Mouse (Mus musculus) midbrain, embryonic 13.5 days (tissue): ENCODE measurements around the gene Mndal. TPM values are rescaled to one million over a fixed set of nuclear protein-coding genes. Genes with fewer than 3 reads are reported as not detected.
"Not testable (repeated sequence)": the region's sequence is repeated elsewhere in the genome, so short reads cannot be mapped to it uniquely, and the experiment has no call there.

ENCODE experiments used
- ATAC-seq: fragments of 200-750 bp; cut with Nextera tagmentation; 2 replicates; pipeline ENCODE4 v1.8.0; 2017; ENCODE audit warnings: mild to moderate bottlenecking, moderate TSS enrichment, moderate library complexity
- H3K27ac ChIP-seq: fragments of 300-500 bp; sonication (generic); 2 replicates; pipeline ENCODE4 v1.5.1; 2015; ENCODE audit warnings: inconsistent platforms, mild to moderate bottlenecking, moderate library complexity
- H3K27me3 ChIP-seq: fragments of 300-500 bp; sonication (generic); 2 replicates; pipeline ENCODE4 v1.6.1; 2015; ENCODE audit warnings: mild to moderate bottlenecking, inconsistent platforms
- H3K36me3 ChIP-seq: fragments of 300-500 bp; sonication (generic); 2 replicates; pipeline ENCODE4 v1.6.1; 2015; ENCODE audit warnings: mild to moderate bottlenecking, inconsistent platforms
- H3K4me1 ChIP-seq: fragments of 300-500 bp; sonication (generic); replicated peaks from 2 replicates; pipeline ENCODE4 v1.6.1; 2015; ENCODE audit warnings: inconsistent platforms
- H3K4me2 ChIP-seq: fragments of 300-500 bp; sonication (generic); replicated peaks from 2 replicates; pipeline ENCODE4 v1.6.1; 2015; ENCODE audit warnings: moderate library complexity, mild to moderate bottlenecking, inconsistent platforms
- H3K4me3 ChIP-seq: fragments of 300-500 bp; sonication (generic); replicated peaks from 2 replicates; pipeline ENCODE4 v1.5.1; 2015; ENCODE audit warnings: mild to moderate bottlenecking, inconsistent platforms
- H3K9ac ChIP-seq: fragments of 300-500 bp; sonication (generic); replicated peaks from 2 replicates; pipeline ENCODE4 v1.6.1; 2015; ENCODE audit warnings: mild to moderate bottlenecking, inconsistent platforms
- H3K9me3 ChIP-seq: fragments of 300-500 bp; sonication (generic); 2 replicates; pipeline ENCODE4 v1.6.1; 2016; ENCODE audit warnings: mild to moderate bottlenecking, inconsistent platforms
- whole genome bisulfite sequencing: fragments of 180-500 bp; shearing (Covaris S2); methylation state at CpG from one replicate; pipeline ENCODE4 v1.1.7; 2015; 5-methylcytosine and 5-hydroxymethylcytosine counted together
- polyA plus RNA-seq: library from polyadenylated mRNA; unstranded; fragments of >200 nt; fragmentation: Nextera tagmentation; extraction: Ambion mirVana; gene quantifications from 2 replicates; pipeline ENCODE4 v1.2.1, GENCODE M21; 2015

Gene Mndal
- polyA plus RNA-seq, 1 experiment from 2014 or later = 0.48 TPM

- not testable (repeated sequence) for ATAC-seq, H3K36me3 ChIP-seq, H3K4me1 ChIP-seq, H3K9ac ChIP-seq, H3K9me3 ChIP-seq, H3K4me3 ChIP-seq, H3K27ac ChIP-seq, H3K27me3 ChIP-seq, H3K4me2 ChIP-seq
- 93% methylated on average over 2 of the region's 2 CpGs for WGBS
Measured at GRCm38 (mm10) chr1:173941522-173941921, 769 bp downstream of the Mndal start.

- H3K4me2 ChIP-seq, ATAC-seq, H3K4me1 ChIP-seq, H3K4me3 ChIP-seq, H3K27me3 ChIP-seq, H3K9ac ChIP-seq, H3K27ac ChIP-seq, H3K36me3 ChIP-seq, H3K9me3 ChIP-seq: not testable (repeated sequence)
- WGBS = 69% methylated on average over 3 of the region's 3 CpGs
Measured at GRCm38 (mm10) chr1:173919279-173919678, 23.0 kb downstream of the Mndal start.

- WGBS = 85% methylated on average over 2 of the region's 2 CpGs
- Histone ChIP-seq H3K4me1 (no peaks in the 10 kb centered on the region), H3K9me3 (no peaks in the 10 kb centered on the region), H3K4me3 (no peak overlapping the region), H3K27ac (no peak overlapping the region), H3K27me3 (no peaks in the 10 kb centered on the region), H3K36me3 (no peaks in the 10 kb centered on the region), H3K9ac (no peak overlapping the region), H3K4me2 (no peak overlapping the region)
- ATAC-seq = no peak
Measured at GRCm38 (mm10) chr1:173914559-173914958, 27.7 kb downstream of the Mndal start.

- not testable (repeated sequence) for ATAC-seq, H3K4me3 ChIP-seq, H3K9me3 ChIP-seq, H3K27me3 ChIP-seq, H3K27ac ChIP-seq, H3K9ac ChIP-seq, H3K36me3 ChIP-seq, H3K4me1 ChIP-seq, H3K4me2 ChIP-seq
Measured at GRCm38 (mm10) chr1:173913256-173913791, 29.0 kb downstream of the Mndal start.

- H3K4me3 ChIP-seq, H3K9ac ChIP-seq, H3K36me3 ChIP-seq, H3K4me2 ChIP-seq, H3K27ac ChIP-seq, ATAC-seq, H3K27me3 ChIP-seq, H3K4me1 ChIP-seq, H3K9me3 ChIP-seq: not testable (repeated sequence)
- 93% methylated on average over 6 of the region's 6 CpGs for WGBS
Measured at GRCm38 (mm10) chr1:173912548-173913255, 29.6 kb downstream of the Mndal start, which contains the start of gene Ifi211. Ifi211 (minus strand) TSS chr1:173913046.

GRCm38 (mm10) chr1:173911808-173912464 lies 30.4 kb downstream of the Mndal start:
- 94% methylated on average over 2 of the region's 2 CpGs for WGBS
- Histone ChIP-seq H3K4me3 (no peak overlapping the region), H3K4me1 (no peaks in the 10 kb centered on the region), H3K36me3 (no peaks in the 10 kb centered on the region), H3K27ac (no peak overlapping the region), H3K27me3 (no peaks in the 10 kb centered on the region), H3K4me2 (no peak overlapping the region), H3K9ac (no peak overlapping the region), H3K9me3 (no peaks in the 10 kb centered on the region)
- no peak for ATAC-seq

- H3K4me3 ChIP-seq = not testable (repeated sequence)
Measured at GRCm38 (mm10) chr1:173908390-173908789, 33.9 kb downstream of the Mndal start.

GRCm38 (mm10) chr1:173905885-173906284 lies 36.4 kb downstream of the Mndal start:
- H3K4me1 ChIP-seq, H3K27ac ChIP-seq, H3K4me3 ChIP-seq, H3K9ac ChIP-seq, ATAC-seq, H3K27me3 ChIP-seq, H3K4me2 ChIP-seq, H3K36me3 ChIP-seq, H3K9me3 ChIP-seq: not testable (repeated sequence)
- WGBS = 83% methylated on average over 4 of the region's 4 CpGs

More at GRCm38 (mm10) chr1:173908390-173908789, 33.9 kb downstream of the Mndal start:
- H3K36me3 ChIP-seq, ATAC-seq, H3K9me3 ChIP-seq, H3K4me1 ChIP-seq, H3K4me2 ChIP-seq, H3K9ac ChIP-seq, H3K27ac ChIP-seq, H3K27me3 ChIP-seq: not testable (repeated sequence)

- H3K9ac ChIP-seq, H3K4me3 ChIP-seq, H3K9me3 ChIP-seq, H3K27ac ChIP-seq, H3K4me2 ChIP-seq, H3K36me3 ChIP-seq, H3K27me3 ChIP-seq, H3K4me1 ChIP-seq, ATAC-seq: not testable (repeated sequence)
Measured at GRCm38 (mm10) chr1:173889741-173890140, 52.5 kb downstream of the Mndal start.

- WGBS = 89% methylated on average over 1 of the region's 2 CpGs
- H3K9ac ChIP-seq, H3K27ac ChIP-seq, ATAC-seq, H3K9me3 ChIP-seq, H3K4me1 ChIP-seq, H3K4me2 ChIP-seq, H3K27me3 ChIP-seq, H3K4me3 ChIP-seq, H3K36me3 ChIP-seq: not testable (repeated sequence)
Measured at GRCm38 (mm10) chr1:173887026-173887787, 55.1 kb downstream of the Mndal start.

- not testable (repeated sequence) for ATAC-seq
- 59% methylated on average over 3 of the region's 3 CpGs for WGBS
Measured at GRCm38 (mm10) chr1:173880004-173880666, 62.2 kb downstream of the Mndal start.

More at GRCm38 (mm10) chr1:173880004-173880666, 62.2 kb downstream of the Mndal start:
- H3K9me3 ChIP-seq, H3K27ac ChIP-seq, H3K4me1 ChIP-seq, H3K9ac ChIP-seq, H3K4me2 ChIP-seq, H3K36me3 ChIP-seq, H3K27me3 ChIP-seq, H3K4me3 ChIP-seq: not testable (repeated sequence)
